Mouse (Mus musculus): Measurements from ENCODE around the gene Chn1.

DNA sequence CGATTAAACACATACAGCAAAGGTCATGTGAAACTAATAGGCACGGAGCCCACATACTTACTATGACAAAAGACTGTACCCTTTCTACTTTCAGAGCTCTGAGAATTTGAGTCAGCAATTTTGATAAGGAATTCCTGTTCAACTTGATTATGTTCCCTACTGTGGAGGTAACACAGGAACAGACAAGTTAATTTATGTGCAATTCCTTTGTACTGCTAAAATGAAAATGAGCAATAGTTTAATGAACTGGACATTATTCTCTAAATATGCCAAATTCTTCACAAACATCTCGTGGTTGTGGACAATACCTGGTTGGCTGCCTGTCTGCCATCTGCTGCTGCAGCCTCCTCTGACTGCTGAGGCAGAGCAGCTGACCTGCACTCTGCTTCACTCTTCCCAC lies 11.6 kb downstream of the Chn1 start:
- no peak for TF ChIP-seq MXI1 (IDR thresholded peaks at IDR 0.05; ENCODE audit: low read depth, low read length)
- no peak for TF ChIP-seq POLR2A (IDR thresholded peaks at IDR 0.05; ENCODE audit: low read depth, low read length)
- no peak for TF ChIP-seq CTCF (conservative IDR thresholded peaks at IDR 0.05 in 1 of 2, IDR thresholded peaks at IDR 0.05 in 1 of 2; ENCODE audit: low read depth in 2 of 2, low read length in 2 of 2)
- no peak for TF ChIP-seq MAX (IDR thresholded peaks at IDR 0.05; ENCODE audit: low read length)
- TF ChIP-seq EP300 (IDR thresholded peaks at IDR 0.05; ENCODE audit: low read length), result no peak
- no peak for TF ChIP-seq UBTF (IDR thresholded peaks at IDR 0.05; ENCODE audit: low read depth, low read length)
